Mouse (Mus musculus) heart, embryonic 13.5 days (tissue): ENCODE data around the gene Snx8. TPM values are rescaled to one million over a fixed set of nuclear protein-coding genes. Genes with fewer than 3 reads are reported as not detected.

Experiments
- ATAC-seq: fragments of 200-750 bp; cut with Nextera tagmentation; 2 replicates; pipeline ENCODE4 v1.8.0; 2017; ENCODE audit warnings: moderate TSS enrichment; ENCODE audit not compliant: insufficient number of reproducible peaks, low FRiP score, low TSS enrichment; ENCODE audit errors: extremely low read depth
- H3K27ac ChIP-seq: fragments of 300-500 bp; sonication (generic); replicated peaks from 2 replicates; pipeline ENCODE4 v1.5.1; 2015; ENCODE audit warnings: moderate library complexity, mild to moderate bottlenecking, inconsistent platforms
- H3K27me3 ChIP-seq: fragments of 300-500 bp; sonication (generic); replicated peaks from 2 replicates; pipeline ENCODE4 v1.6.1; 2015; ENCODE audit warnings: mild to moderate bottlenecking, inconsistent platforms
- H3K36me3 ChIP-seq: fragments of 300-500 bp; sonication (generic); 2 replicates; pipeline ENCODE4 v1.6.1; 2015; ENCODE audit warnings: mild to moderate bottlenecking, inconsistent platforms
- H3K4me1 ChIP-seq: fragments of 300-500 bp; sonication (generic); 2 replicates; pipeline ENCODE4 v1.6.1; 2015; ENCODE audit warnings: inconsistent platforms
- H3K4me2 ChIP-seq: fragments of 300-500 bp; sonication (generic); 2 replicates; pipeline ENCODE4 v1.6.1; 2015; ENCODE audit warnings: inconsistent platforms, mild to moderate bottlenecking, moderate library complexity
- H3K4me3 ChIP-seq: fragments of 300-500 bp; sonication (generic); 2 replicates; pipeline ENCODE4 v1.5.1; 2015; ENCODE audit warnings: moderate library complexity, mild to moderate bottlenecking, inconsistent platforms
- H3K9ac ChIP-seq: fragments of 300-500 bp; sonication (generic); 2 replicates; pipeline ENCODE4 v1.6.1; 2015; ENCODE audit warnings: inconsistent platforms, mild to moderate bottlenecking, moderate library complexity
- H3K9me3 ChIP-seq: fragments of 300-500 bp; sonication (generic); 2 replicates; pipeline ENCODE4 v1.6.1; 2016; ENCODE audit warnings: inconsistent platforms
- WGBS: fragments of 180-500 bp; shearing (Covaris S2); methylation state at CpG from one replicate; pipeline ENCODE4 v1.1.7; 2015; ENCODE audit warnings: mixed read lengths; 5-methylcytosine and 5-hydroxymethylcytosine counted together
- polyA plus RNA-seq: library from polyadenylated mRNA; unstranded; fragments of >200 nt; fragmentation: Nextera tagmentation; extraction: Ambion mirVana; gene quantifications from 2 replicates; pipeline ENCODE4 v1.2.1, GENCODE M21; 2015

Snx8 gene
- polyA plus RNA-seq, 1 experiment from 2014 or later, result 15.0 TPM

DNA sequence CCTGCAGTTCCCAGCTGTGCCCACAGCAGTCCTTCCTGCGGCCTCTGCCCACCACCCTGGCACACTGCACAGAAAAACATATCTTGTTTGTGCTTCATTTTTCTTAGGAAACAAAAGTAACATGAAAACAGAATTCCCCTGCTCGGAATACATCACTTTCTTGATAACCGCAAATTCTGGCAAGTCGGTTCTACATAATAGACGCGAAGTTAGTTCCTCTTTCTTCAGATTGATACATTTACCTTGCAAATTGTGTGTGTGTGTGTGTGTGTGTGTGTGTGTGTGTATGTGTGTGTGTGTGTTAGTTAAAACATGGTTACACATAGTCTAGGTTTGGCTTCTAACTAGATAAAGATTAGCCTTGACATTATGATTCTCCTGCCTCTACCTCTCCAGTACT is 6.4 kb downstream of the Snx8 start:
- ATAC-seq, result no peak
- Histone ChIP-seq H3K27ac (no peak overlapping the region), H3K36me3 (no peaks in the 10 kb centered on the region), H3K4me3 (no peak overlapping the region), H3K4me1 (peaks cover 46% of the 10 kb centered on the region), H3K4me2 (no peak overlapping the region), H3K9ac (peak overlapping the region; percentile 47; the same call in 1 of the 2 replicates), H3K9me3 (no peaks in the 10 kb centered on the region), H3K27me3 (no peaks in the 10 kb centered on the region)
- 83% methylated on average over 6 of the region's 6 CpGs for WGBS

GRCm38 (mm10) chr5:140381156-140381555 is 7.9 kb downstream of the Snx8 start:
- Histone ChIP-seq H3K36me3 (no peaks in the 10 kb centered on the region), H3K4me3 (no peak overlapping the region), H3K4me1 (peaks cover 39% of the 10 kb centered on the region), H3K9me3 (no peaks in the 10 kb centered on the region), H3K4me2 (no peak overlapping the region), H3K27ac (no peak overlapping the region), H3K9ac (no peak overlapping the region), H3K27me3 (no peaks in the 10 kb centered on the region)
- no peak for ATAC-seq
- 73% methylated on average over 7 of the region's 7 CpGs for whole genome bisulfite sequencing

GRCm38 (mm10) chr5:140379299-140379698 is 9.8 kb downstream of the Snx8 start:
- Histone ChIP-seq H3K9ac (no peak overlapping the region), H3K9me3 (no peaks in the 10 kb centered on the region), H3K4me3 (no peak overlapping the region), H3K4me2 (no peak overlapping the region), H3K27me3 (no peaks in the 10 kb centered on the region), H3K4me1 (peaks cover 36% of the 10 kb centered on the region), H3K36me3 (no peaks in the 10 kb centered on the region), H3K27ac (no peak overlapping the region)
- no peak for ATAC-seq
- 66% methylated on average over 6 of the region's 6 CpGs for WGBS

DNA sequence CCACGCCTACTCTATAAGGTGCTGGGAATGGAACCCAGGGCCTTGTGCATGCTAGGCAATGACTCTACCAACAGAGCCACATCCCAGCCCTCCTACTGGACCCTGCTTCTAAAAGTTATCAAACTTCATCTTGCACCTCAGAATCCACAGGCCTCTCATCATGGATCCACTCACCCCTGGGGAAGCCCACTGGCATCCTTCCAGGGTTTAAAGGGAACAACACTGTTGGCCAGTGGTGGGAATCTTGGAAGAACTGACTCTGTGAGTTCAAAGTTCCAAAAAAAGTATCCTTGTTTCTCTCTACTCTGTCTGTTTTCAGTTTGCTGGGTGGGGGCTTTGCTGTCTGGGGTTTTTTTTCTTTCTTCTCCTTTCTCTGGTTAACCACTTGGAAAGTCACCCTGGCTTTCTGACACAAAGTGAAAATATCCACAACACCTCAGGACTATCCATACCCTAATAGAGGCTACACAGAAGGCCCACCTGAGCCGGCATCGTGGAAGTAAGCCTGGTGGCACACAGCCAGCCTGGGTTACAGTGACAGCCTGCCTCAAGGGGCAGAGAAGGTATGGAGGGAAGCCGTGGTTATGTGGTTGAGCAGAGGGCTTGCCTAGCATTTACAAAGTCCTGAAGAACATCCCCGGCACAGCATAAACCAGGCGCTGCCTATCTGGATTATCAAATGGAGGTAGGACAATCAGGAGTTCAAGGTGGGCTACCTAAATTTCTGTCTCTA is 10.8 kb downstream of the Snx8 start:
- no peaks in the 10 kb centered on the region for H3K36me3 ChIP-seq
- H3K4me2 ChIP-seq, result no peak overlapping the region
- H3K9ac ChIP-seq, result no peak overlapping the region
- 81% methylated on average over 6 of the region's 6 CpGs for WGBS
- H3K9me3 ChIP-seq, result no peaks in the 10 kb centered on the region
- peaks cover 33% of the 10 kb centered on the region for H3K4me1 ChIP-seq
- no peak for ATAC-seq
- no peaks in the 10 kb centered on the region for H3K27me3 ChIP-seq
- no peak overlapping the region for H3K27ac ChIP-seq
- H3K4me3 ChIP-seq, result no peak overlapping the region

- Histone ChIP-seq H3K4me2 (no peak overlapping the region), H3K9ac (no peak overlapping the region), H3K4me3 (no peak overlapping the region), H3K4me1 (peaks cover 30% of the 10 kb centered on the region), H3K36me3 (no peaks in the 10 kb centered on the region), H3K27ac (no peak overlapping the region), H3K27me3 (no peaks in the 10 kb centered on the region), H3K9me3 (no peaks in the 10 kb centered on the region)
- WGBS, result 87% methylated on average over 4 of the region's 4 CpGs
- no peak for ATAC-seq
These were observed 13.7 kb downstream of the Snx8 start for GRCm38 (mm10) chr5:140375249-140375829.

DNA sequence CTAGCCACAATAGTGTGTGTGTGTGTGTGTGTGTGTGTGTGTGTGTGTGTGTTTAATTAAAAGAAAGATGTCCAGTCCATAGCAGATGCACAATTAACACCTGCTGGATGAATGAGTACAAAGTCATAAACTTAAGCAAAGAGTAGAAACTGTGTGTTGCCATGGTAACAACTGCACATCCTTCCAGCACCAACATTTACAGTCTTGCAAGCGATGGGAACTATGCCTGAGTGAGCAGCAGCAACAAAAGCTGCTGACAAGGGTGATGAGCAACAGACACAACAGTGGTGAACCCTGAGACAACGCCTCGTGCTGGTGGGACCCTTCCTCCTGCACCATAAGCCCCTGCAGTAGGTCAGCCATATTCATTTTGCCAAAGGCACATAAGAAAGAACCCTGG is 14.8 kb downstream of the Snx8 start:
- no peak overlapping the region for H3K27ac ChIP-seq
- no peak for ATAC-seq
- WGBS, result 30% methylated on average over 3 of the region's 3 CpGs
- no peaks in the 10 kb centered on the region for H3K27me3 ChIP-seq
- peaks cover 33% of the 10 kb centered on the region for H3K4me1 ChIP-seq
- H3K36me3 ChIP-seq, result no peaks in the 10 kb centered on the region
- H3K4me2 ChIP-seq, result no peak overlapping the region
- no peak overlapping the region for H3K4me3 ChIP-seq
- H3K9me3 ChIP-seq, result no peaks in the 10 kb centered on the region
- H3K9ac ChIP-seq, result no peak overlapping the region

- no peak for ATAC-seq
- WGBS, result 79% methylated on average over 2 of the region's 2 CpGs
- no peak overlapping the region for H3K4me3 ChIP-seq
These were observed 15.4 kb downstream of the Snx8 start for GRCm38 (mm10) chr5:140373711-140374110.

GRCm38 (mm10) chr5:140371671-140372070 is 17.4 kb downstream of the Snx8 start:
- Histone ChIP-seq H3K9ac (no peak overlapping the region), H3K4me1 (peaks cover 27% of the 10 kb centered on the region), H3K27me3 (no peaks in the 10 kb centered on the region), H3K9me3 (no peaks in the 10 kb centered on the region), H3K36me3 (peaks cover 1% of the 10 kb centered on the region; the same call in 1 of the 2 replicates), H3K27ac (no peak overlapping the region), H3K4me3 (no peak overlapping the region), H3K4me2 (no peak overlapping the region)
- ATAC-seq, result no peak
- WGBS, result 89% methylated on average over 3 of the region's 3 CpGs

More at GRCm38 (mm10) chr5:140373711-140374110, 15.4 kb downstream of the Snx8 start:
- no peaks in the 10 kb centered on the region for H3K9me3 ChIP-seq
- no peak overlapping the region for H3K9ac ChIP-seq
- no peak overlapping the region for H3K27ac ChIP-seq
- H3K36me3 ChIP-seq, result no peaks in the 10 kb centered on the region
- H3K4me2 ChIP-seq, result no peak overlapping the region
- H3K4me1 ChIP-seq, result peaks cover 33% of the 10 kb centered on the region
- no peaks in the 10 kb centered on the region for H3K27me3 ChIP-seq

DNA sequence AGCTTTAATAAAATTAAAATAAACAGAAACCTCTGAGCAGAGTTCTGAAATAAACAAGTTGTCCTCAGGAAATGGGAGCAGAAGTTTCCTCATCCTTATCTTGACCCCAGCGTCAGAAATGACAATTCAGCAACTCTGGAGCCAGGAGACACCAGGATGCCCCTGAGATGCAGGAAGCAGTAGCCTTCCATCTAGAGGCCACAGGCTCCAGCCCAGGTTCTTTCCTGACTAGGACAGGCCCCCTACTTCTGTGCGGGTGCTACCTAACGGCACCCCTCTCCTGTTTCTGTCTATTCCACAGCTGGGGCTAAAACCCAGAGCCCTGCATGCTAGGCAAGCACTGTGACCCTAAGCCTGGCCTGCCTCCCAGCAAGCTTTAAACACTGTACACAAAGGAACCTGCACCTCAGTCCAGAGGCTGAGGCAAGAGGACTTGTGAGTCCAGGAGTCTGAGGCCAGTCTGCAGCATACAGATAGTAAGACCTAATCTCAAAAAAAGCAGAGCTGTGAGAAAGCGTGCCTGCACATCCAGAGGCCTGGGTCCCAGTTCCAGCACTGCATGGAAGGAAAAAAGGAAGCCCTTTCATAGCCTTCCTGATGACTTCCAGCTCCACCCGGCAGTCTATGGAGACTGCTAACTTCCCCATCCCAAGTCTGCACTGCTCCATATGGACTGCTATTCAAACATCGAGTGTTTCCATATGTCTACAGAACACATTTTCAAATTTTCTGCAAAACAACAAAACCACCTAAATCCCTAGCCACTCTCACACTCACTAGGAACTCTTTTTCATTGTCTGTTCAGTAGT is 18.4 kb downstream of the Snx8 start:
- no peak for ATAC-seq
- Histone ChIP-seq H3K27me3 (no peaks in the 10 kb centered on the region), H3K27ac (peak overlapping the region; percentile 76), H3K36me3 (peaks cover 7% of the 10 kb centered on the region; the same call in 1 of the 2 replicates), H3K9ac (peak overlapping the region; percentile 52), H3K4me1 (peaks cover 27% of the 10 kb centered on the region), H3K4me2 (no peak overlapping the region), H3K9me3 (no peaks in the 10 kb centered on the region), H3K4me3 (no peak overlapping the region)
- 48% methylated on average over 6 of the region's 6 CpGs for WGBS

- Histone ChIP-seq H3K9me3 (no peaks in the 10 kb centered on the region), H3K36me3 (peaks cover 7% of the 10 kb centered on the region; the same call in 1 of the 2 replicates), H3K4me3 (no peak overlapping the region), H3K4me2 (no peak overlapping the region), H3K4me1 (peaks cover 27% of the 10 kb centered on the region), H3K27me3 (no peaks in the 10 kb centered on the region), H3K9ac (no peak overlapping the region), H3K27ac (no peak overlapping the region)
- WGBS, result 81% methylated on average over 2 of the region's 2 CpGs
- no peak for ATAC-seq
These were observed 19.6 kb downstream of the Snx8 start for GRCm38 (mm10) chr5:140369466-140369865.

DNA sequence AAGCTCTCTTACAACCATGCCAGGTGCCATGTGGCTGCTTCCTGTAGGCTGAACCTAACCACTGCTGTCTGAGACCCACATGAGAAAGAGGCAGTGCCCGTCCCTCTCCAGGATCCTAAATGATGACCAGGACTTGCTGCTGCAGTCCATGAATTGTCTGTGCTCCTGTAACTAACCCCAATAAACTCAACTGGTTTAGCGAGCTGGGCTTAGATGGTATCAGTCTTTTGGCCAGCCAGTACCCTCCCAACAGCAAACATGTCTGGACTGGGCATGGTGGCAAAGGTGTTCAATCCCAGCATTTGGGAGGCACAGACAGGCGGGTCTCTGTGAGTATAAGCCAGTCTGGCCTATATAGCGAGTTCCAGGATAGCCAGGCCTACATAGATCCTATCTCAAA is 20.1 kb downstream of the Snx8 start:
- no peak overlapping the region for H3K27ac ChIP-seq
- WGBS, result 88% methylated on average over 4 of the region's 4 CpGs

More for the DNA sequence above, 20.1 kb downstream of the Snx8 start:
- H3K36me3 ChIP-seq, result peaks cover 10% of the 10 kb centered on the region
- H3K4me1 ChIP-seq, result peaks cover 25% of the 10 kb centered on the region
- H3K9me3 ChIP-seq, result no peaks in the 10 kb centered on the region; the same call in 1 of the 2 replicates
- H3K9ac ChIP-seq, result no peak overlapping the region
- H3K4me2 ChIP-seq, result no peak overlapping the region
- no peak overlapping the region for H3K4me3 ChIP-seq
- no peak for ATAC-seq
- H3K27me3 ChIP-seq, result no peaks in the 10 kb centered on the region
